Mouse (Mus musculus): ENCODE measurements at regions not wholly inside any gene's neighbourhood (a gene's known extent, or its start where the extent isn't known, plus 50 kb on each side); places are given as distances from the start of the nearest gene placed in this dataset.

DNA sequence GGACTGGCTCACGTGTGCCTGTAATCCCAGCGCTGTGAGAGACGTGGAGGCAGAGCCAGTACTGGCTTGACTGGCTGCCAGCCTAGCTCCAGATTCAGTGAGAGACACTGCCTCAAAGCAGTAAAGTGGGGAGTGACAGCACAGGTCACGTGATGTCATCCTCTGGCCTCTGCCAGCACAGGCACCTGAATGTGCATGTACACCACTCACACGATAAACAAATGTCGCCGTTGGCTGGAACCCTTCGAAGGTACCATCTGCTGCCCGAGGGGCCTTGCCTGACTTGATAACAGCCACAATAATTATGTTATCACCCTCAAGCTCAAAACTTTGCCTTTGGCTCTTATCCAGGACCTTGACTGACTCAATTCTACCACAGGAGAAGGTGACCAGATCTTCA lies 132.4 kb upstream of the Rpl38 start:
- TF ChIP-seq EP300 (IDR thresholded peaks at IDR 0.05; ENCODE audit: low read length) (no peak), SMC3 (IDR thresholded peaks at IDR 0.05; ENCODE audit: low read depth, low read length) (no peak), CHD1 (IDR thresholded peaks at IDR 0.05; ENCODE audit: low read depth, low read length) (no peak), MAFK (IDR thresholded peaks at IDR 0.05; ENCODE audit: insufficient replicate concordance, low read length) (no peak), POLR2A (IDR thresholded peaks at IDR 0.05; ENCODE audit: low read depth, low read length) (no peak), MAX (IDR thresholded peaks at IDR 0.05; ENCODE audit: low read length) (no peak), CTCF (conservative IDR thresholded peaks at IDR 0.05 in 1 of 2, IDR thresholded peaks at IDR 0.05 in 1 of 2; ENCODE audit: low read depth in 2 of 2, low read length in 2 of 2) (no peak), BHLHE40 (IDR thresholded peaks at IDR 0.05; ENCODE audit: low read depth, low read length) (no peak), TCF12 (IDR thresholded peaks at IDR 0.05; ENCODE audit: low read depth, low read length) (no peak), ETS1 (conservative IDR thresholded peaks at IDR 0.05; ENCODE audit: low read depth, low read length) (no peak)

Data from CH12.LX (cell line).